Mouse (Mus musculus): ENCODE measurements at regions not wholly inside any gene's neighbourhood (a gene's known extent, or its start where the extent isn't known, plus 50 kb on each side); places are given as distances from the start of the nearest gene placed in this dataset.

DNA sequence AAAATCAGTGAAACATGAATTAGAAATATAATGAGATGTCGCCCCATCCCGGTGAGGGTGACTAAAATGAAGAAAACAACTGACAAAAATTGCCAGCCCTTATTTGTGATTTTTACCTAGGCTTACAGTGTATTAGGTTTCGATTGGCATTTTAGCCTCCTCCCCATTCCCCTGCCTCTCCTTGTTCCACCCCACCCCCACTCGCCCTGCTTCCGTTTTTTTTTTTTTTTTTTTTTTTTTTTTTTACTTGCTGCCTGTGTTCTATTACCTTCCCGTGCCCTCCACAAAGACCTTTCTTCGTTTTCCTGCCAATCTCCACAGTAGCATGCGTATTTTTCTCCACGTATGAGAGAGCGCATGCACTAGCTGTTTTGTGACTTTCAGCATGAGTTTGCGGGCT, 435.3 kb upstream of the Gm10131 start:
- DNase-seq: no peak

DNA sequence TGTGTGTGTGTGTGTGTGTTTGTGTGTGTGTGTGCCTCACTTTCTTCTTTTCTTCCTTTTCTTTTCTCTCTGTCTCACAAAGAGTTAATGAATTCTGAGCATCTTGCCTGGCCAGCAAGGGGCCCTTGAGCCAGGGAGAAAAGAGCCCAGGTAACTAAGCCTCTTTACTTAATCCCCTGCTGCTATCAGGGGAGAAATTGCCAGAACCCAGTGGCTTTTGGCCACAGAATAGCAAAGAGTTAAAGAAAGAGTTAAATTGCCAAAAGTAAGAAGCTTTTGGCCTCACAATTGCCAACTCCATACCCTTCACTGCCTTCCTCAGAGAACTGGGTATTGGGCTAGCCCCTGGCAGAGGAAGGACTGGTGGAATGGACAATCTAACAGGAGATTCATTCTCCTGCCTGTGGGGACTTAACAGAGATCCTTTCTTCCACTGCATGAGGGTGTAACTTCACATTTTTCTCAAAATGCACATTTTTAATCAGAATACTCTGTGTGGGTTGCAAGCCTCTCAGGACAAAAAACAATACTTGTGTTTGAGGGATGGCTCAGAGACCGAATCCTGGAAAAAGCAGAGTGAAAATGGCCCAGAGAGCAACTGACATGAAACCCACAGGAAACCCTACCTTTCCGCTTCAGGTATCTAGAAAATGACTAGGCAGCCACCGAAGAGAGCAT, 431.0 kb upstream of the Gm10131 start:
- DNase-seq: no peak

DNA sequence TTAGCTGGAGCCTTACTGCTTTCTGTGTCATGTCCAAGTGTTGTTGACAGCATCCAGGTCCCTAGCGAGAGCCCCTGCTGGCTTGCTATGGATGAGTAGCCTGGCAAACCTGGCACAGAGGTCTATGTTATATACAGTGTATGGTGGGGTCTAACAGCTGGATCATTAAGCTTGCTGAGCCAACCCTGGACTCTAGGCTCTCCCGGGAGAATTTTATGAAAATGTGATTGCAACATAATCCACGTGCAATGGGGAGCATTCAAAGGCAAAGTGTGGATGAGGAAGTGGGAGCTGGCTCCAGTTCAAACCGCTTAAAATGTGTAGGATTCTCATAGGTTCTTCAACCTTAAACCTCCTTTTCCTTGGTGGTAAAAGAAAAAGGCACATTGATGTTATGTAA, 427.7 kb upstream of the Gm10131 start:
- no peak for DNase-seq

DNA sequence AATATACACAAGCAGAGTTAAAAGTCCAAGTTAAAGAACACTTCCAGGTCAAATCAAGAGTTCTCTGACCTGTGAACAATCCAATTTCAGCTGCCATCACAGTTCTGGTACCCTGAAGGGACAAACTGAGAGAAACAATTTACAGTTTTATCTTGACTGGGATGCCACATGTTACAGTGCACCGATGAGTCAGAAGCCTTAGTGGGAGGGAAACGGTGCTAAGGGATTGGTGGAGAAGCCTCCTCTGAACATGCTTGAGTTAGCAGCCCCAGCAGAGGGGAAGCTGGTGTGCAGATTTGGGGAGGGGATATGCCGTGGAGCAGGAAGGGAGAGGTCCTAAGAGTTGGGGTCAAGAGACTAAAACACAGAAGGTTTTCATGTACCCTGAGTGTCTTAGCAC, 423.9 kb upstream of the Gm10131 start:
- DNase-seq: no peak

DNA sequence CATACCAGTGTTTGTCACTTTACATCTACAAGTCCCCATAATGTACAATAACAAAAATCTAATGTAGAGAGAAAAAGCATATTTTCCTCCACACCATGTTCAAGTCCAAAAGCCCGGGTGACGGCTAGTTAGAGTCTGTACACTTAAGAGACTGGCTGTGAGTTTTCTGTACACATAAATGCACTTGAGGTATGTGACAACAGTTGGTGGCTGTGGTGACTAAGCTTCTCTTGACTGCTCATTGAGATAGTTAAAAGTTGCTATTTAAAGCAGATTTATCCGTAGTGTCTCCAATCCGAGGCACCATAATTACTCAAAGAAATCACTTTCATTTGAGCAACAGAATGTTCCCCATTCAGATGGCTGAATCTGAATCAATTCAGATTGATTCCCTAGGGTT, 421.9 kb upstream of the Gm10131 start:
- no peak for DNase-seq

DNA sequence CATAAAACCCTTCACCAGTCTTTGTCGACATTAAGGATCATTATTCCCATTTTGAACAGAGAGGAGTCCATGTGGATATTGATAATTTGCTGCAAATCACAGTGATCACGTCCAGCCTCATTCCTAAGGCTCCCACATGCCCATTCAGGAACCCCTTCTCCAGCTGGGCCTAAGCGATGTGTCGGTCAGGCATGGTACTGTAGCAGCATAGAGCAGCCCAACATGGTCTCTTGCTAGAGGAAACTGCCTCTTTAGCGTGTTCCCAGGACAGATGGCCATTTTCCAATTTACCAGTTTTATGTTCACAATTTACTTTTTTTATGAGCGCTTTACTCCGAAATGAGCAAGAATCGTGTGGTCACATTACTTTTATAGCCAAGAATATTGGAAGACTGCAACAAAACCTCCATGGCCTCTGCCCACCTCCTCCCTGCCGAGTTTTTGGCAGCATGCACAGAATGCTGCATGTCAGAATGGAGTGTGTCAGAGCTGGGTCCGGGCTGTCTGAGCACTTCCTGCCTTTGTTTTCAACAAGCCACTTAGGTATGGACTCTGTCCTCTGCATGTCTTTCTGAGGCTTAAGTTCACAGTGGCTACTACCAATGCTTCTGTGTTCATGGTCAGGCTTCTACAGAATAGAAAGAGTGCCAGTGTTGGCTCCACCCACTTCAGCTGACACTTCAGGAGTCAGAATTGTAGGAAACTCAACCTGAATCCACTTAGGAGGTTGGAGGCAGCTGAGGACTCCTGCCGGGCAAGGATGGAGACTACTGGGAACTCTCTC, 419.6 kb upstream of the Gm10131 start:
- DNase-seq: no peak

DNA sequence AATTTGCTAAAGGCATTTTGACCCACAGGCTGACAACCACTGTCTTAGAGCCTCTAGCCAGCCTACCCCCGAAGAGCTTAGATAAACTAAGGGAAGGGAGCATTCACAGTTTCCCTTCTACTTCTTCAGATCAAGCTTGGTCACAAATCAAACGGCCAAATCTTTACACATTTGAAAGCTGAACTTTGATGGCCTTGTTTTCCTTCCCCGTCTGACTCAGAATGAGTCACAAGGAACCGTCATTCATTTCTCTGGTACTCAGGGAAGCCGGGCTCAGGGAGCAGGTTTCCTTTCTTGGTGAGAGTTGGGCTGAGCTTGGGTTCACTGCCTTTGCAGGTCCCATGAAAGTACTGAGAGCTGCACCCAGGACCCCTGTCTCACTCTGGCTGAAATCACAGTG, 418.5 kb upstream of the Gm10131 start:
- peak; percentile 11 for DNase-seq

DNA sequence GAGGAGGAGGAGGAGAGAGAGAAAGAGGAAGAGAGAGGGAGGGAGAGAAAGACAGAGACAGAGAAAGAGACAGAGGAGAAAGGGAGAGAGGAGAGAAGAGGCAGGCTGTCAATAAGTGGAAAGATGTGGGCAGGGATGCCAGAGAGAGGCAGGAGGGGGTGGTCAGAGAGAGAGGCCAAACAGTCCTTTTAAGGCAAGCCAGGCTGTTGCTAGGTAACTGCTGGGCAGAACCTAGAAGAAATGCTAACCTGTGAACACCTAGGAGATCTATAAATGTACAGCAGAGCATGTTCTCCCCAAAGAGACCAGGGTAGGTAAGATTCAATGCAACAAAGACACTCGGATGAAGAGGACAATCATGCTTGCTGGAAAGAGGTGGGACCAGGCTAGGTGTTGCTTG, 417.9 kb upstream of the Gm10131 start:
- no peak for DNase-seq

DNA sequence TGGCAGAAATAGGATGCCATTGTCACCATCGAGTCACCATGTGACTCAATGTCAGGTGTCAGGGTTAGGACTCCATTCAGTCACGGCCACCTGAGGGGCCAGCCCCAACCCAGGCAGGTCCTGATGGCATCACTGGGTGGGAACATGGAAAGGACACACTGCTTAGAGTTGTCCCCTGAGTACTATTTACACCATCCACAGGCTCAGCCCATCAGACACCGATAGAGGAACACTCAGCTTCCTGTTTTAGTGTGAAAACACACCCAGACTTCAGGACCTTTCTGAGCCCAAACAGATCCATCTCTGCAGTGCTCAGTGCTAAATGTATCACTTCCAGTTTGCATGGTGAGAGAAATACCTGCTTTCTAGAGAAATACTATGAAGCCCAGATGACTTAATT, 416.7 kb upstream of the Gm10131 start:
- DNase-seq: no peak

DNA sequence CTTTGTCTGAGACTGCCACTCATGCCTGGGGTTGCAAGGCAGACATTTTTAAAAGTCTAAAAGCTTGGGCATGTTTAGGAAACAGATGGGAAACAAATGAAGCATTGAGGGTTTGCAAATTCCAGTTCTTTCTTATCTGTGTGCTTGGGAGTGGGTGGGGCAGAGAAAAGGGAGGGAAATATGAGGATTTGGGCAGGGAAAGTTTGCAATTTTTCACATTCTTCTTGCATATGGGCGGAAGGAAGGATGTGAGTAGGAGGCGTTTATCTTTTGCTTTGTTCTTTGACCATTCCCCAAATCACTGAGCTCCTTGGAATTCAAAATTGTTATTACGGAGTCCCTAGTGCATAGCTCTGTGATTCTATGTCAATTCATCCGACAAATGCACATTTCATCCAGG, 413.7 kb upstream of the Gm10131 start:
- no peak for DNase-seq

DNA sequence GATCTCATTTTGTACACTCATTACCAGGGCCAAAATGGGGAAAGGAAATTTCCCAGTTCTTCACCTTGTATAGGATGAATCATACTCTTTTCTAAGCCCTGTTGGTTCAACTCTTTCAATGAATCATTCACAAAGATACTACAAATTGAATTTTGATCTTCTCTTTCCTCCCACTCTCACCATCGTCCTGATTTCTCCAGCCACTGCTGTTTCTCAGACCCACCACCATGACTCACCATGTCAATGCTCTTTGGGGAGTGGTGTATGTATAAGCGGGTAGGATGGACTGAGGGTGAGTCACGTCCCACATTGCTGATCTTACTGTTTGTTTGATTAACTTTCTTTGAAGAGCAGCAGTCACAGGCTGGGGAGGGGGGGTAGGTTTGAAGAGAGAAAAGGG, 412.3 kb upstream of the Gm10131 start:
- no peak for DNase-seq

DNA sequence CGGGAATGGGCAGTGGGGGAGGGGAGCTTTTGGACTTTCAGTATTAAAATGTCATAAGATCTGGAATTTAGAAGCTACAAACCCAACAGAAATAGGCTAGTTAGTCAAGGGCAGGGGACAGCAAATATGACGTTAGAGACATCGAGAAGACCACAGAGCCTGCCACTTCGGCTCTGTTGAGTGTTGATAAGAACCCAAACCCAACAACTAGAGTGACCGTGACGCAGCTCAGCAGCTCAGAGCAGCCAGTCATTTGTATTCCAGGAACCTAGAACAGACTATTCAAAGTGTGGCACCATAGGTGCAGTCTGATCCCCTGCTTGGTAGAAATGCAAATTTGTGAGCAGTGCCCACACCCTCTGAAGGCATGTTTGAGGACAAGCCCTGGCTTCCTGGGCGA, 409.8 kb upstream of the Gm10131 start:
- DNase-seq: no peak

DNA sequence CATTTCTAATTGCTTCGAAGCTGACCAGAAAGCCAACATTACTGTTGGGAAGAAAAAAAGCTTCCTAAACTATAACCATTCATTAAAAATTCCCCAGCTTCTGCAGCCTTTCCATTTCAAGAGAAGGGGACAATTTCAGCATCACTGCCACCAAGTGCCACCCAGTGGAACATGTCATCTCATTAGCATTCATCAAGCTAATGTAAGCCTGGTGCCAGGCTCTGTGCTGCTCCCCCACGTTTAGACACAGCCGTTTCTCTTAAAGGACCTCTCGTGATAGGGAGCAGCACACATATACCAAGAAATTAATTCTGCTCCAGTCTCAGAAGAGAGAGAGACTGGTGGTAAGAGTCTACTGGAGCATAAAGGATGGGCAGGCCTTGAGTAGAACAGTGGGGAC, 409.1 kb upstream of the Gm10131 start:
- no peak for DNase-seq

DNA sequence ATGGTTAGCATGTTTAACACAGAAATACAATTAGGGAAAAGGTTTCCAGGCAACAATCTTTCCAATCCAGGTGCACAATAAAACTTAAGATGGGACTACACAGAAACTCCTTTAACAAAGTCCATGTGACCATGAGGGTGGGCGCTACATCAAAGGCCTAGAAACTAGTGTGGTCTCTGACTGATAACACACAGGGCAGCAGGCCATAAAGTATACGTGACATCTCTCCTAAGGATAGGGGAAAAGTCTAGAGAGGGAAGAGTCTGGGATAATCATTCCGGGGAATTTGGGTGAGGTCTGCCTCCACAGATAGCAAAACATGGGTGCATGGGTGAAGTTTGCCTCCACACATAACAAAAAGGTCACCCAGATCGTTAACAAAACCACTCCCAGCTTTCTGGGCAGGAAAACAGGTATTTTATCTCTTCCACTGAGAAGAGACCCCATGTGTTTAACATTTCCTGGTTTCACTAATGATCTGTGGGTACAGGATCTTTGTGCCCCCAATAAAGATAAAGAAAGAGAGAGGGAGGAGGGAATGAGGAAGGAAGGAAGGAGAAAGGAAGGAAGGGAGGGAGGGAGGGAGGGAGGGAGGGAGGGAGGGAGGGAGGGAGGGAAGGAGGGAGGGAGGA, 402.0 kb upstream of the Gm10131 start:
- no peak for DNase-seq

DNA sequence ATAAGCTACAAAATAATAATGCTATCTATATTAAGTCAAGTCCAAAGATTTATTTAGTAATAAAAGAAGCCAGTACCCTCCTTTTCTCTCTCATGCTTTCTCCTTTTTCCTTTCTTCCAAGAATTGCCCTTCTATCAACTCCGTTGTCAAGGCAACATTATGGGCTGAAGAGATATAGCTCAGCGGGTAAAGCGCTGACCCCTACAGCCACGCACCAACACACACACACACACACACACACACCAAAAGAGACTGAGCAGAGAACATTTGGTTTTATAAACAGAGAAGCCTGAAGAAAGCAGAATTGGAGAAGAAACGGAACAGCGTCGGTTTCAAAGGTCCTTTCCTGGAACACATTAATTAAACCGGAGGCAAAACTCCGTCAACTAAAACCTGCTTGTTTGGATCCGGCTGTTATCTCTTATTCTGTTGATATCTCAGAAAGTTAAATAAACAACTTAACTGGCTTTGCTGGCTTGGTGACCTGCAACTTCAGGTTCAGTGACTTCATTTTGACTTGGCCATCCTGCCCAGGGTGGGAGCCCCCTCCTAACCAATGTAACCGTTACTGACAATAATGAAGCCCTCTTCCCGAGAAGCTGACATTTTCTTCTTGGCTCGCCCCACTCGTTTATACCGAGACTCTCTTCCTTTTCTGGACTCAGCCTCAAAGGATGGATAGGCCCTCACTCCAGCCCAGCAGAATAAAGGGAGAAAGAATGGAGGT, 394.5 kb upstream of the Gm10131 start:
- DNase-seq: no peak

DNA sequence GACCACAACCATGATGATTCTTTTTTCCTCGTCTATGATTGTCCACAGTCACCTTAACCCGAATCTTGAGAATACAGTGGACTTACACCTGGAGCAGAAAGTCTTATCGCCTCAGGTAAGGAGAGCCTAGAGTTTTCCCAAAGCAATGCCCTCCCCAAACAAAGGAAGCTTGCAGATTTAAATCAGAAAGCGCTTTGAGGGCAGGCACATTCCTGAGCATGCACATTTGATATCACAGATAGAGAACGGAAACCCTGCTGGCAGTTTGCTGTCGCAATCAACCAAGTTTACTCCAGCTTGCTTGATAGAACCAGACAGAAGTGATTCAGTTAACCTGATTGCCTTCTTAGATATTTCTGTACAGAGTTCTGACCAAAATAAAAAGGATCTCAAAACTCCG, 393.6 kb upstream of the Gm10131 start:
- no peak for DNase-seq

DNA sequence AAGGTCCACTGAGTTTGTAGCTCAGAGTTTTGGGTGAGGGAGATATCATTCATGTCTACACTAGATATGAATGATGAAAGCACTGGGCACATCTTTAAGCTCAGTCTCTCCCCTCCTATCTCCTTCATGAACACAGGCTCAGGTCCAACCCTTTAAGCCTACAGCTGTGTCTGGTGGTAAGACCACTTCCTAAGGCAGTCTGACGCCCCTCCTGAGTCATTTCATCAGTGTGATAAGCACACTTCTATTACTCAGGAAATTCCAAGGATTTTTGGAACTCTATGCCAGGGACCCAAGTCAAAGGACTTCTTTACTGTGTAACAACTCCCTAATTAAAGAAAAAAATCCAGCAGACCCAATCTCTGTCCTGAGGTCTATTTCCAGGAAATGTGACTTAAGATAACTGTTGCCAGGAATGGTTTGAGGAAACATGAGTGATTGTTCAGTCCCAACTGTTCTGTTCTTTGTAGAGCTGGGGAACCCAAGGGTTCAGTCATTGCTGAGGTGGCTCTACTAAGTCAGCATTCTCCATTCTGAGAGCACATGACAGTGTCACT, 391.1 kb upstream of the Gm10131 start:
- no peak for DNase-seq

DNA sequence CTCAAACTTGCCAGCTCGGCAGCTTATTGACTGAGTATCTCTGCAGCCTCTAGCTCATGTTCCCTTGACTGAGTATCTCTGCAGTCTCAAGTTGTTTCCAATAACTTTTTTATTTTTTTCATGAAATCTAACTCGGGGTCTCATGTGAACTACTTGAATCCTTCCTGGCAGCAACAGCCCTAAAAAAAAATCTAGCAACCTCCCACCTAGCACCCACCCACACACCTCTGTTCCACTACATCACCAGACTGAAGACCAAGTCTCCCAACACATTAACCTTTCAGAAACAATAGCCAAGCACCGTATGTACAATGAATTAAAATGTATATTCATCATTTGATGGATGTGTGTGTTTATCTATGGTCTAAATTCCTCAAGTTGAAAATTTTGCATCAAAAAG, 387.7 kb upstream of the Gm10131 start:
- no peak for DNase-seq

DNA sequence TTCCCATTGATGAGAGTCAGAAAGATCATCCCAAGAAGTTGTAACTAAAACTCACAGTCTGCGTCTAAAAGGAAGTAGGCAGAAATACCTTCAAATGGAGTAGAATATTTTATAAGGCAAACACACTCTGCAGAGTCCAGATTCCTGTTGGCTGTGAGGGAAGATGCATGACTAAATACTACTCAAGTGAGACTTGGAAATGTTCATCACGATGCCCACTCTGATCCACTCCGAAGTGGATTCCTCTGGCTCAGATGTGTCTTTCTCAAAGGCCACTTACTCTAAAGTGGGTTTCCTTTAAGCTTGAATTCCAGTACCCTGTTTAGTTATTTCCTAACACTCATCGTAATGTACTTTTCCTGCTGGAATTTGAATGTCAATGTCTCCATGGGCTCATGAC, 385.2 kb upstream of the Gm10131 start:
- DNase-seq: no peak

DNA sequence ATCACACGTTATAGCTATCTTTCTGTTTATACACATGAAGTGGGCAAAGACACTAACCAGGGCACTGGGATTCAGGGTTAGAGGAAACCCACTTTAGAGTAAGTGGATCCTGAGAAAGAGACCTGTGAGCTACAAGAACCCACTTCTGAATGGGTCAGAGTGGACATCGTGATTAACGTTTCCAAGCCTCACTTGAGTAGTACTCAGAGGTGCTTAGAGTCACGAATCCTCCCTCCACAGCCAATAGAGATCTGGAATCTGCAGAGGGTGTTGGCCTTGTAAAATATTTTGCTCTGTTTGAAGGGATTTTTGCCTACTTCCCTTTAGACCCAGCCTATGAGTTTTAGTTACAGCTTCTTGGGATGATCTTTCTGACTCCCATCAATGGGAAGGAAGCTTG, 384.4 kb upstream of the Gm10131 start:
- DNase-seq: no peak

DNA sequence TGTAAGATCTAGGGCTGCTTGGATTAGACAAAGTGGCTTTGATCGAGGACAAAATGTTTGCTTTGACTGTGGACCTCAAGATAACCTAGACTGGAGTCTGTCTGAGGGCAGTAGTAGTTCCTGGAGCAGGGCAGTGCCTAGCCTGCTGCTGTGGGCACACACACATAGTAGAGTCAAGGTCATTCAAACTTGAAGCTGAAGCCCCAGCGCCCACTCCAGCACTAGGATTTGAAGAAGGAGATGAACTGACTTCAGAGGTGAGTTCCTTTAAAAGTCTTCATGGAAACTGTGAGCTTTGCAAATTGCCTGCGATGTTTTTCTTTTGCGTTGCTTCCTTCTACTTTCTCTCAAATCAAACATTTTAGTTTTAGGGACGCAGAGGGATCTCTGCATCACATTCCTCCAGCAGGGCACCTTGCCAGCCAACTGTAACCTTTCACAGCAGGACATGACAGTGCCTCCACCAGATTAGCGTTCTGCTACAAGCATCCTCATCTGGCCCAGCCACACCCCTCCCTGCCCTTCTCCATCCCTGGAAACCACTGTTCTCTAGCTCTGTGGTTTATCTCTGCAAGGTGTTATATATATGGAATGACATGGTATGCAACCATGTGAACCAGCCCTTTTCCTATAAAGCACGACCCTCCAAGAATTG, 377.3 kb upstream of the Gm10131 start:
- no peak for DNase-seq

DNA sequence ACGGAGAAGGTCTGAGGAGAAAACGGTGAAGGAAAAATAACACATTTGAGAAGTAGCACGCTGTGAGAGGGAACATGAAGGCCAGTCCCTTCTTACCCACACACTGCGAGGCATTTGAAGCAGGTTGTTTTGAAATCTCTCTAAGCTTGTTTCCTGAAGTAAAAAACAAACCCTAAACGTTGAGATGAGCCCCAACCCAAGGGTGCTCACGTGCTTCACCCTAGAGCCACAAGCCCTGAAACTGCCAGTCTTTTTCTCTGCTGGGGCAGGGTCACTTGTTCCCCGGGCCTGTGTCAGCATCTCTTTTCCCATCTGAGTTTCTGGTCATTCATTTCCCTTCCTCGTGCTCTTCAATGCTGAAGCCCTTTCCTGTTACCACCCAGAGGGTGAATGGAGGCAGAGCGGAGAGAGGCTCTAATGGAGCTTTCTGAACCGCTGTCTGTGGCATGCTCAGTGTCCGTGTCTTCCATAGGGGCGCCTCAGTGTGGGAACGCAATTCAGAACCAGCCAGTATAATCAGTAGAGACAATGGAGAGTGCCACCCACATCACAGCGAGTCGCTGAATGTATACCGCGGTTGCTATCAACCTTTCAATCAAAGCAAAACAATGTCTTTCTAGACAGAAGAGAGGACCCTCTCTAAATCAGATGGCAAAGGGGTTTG, 375.0 kb upstream of the Gm10131 start:
- DNase-seq: no peak
